Mouse (Mus musculus) forebrain, embryonic 15.5 days (tissue): Measurements from ENCODE around the gene Dmrtc2. TPM values are rescaled to one million over a fixed set of nuclear protein-coding genes. Genes with fewer than 3 reads are reported as not detected.
"Not testable (repeated sequence)": the region's sequence is repeated elsewhere in the genome, so short reads cannot be mapped to it uniquely, and the experiment has no call there.

Experiments
- ATAC-seq: fragments of 200-750 bp; cut with Nextera tagmentation; replicated peaks from 2 replicates; pipeline ENCODE4 v1.8.0; 2017; ENCODE audit warnings: mild to moderate bottlenecking, moderate TSS enrichment, moderate library complexity
- H3K27ac ChIP-seq: fragments of 300-500 bp; sonication (generic); replicated peaks from 2 replicates; pipeline ENCODE4 v1.5.1; 2015; ENCODE audit warnings: mild to moderate bottlenecking, inconsistent platforms
- H3K27me3 ChIP-seq: fragments of 300-500 bp; sonication (generic); 2 replicates; pipeline ENCODE4 v1.6.1; 2015; ENCODE audit warnings: inconsistent platforms
- H3K36me3 ChIP-seq: fragments of 300-500 bp; sonication (generic); 2 replicates; pipeline ENCODE4 v1.6.1; 2015; ENCODE audit warnings: mild to moderate bottlenecking, inconsistent platforms
- H3K4me1 ChIP-seq: fragments of 300-500 bp; sonication (generic); 2 replicates; pipeline ENCODE4 v1.6.1; 2015; ENCODE audit warnings: inconsistent platforms
- H3K4me2 ChIP-seq: fragments of 300-500 bp; sonication (generic); replicated peaks from 2 replicates; pipeline ENCODE4 v1.6.1; 2015; ENCODE audit warnings: mild to moderate bottlenecking, inconsistent platforms
- H3K4me3 ChIP-seq: fragments of 300-500 bp; sonication (generic); 2 replicates; pipeline ENCODE4 v1.5.1; 2015; ENCODE audit warnings: mild to moderate bottlenecking, inconsistent platforms
- H3K9ac ChIP-seq: fragments of 300-500 bp; sonication (generic); replicated peaks from 2 replicates; pipeline ENCODE4 v1.6.1; 2015; ENCODE audit warnings: mild to moderate bottlenecking, inconsistent platforms
- H3K9me3 ChIP-seq: fragments of 300-500 bp; sonication (generic); 2 replicates; pipeline ENCODE4 v1.6.1; 2016; ENCODE audit warnings: inconsistent platforms
- WGBS: fragments of 180-500 bp; shearing (Covaris S2); methylation state at CpG from one replicate; pipeline ENCODE4 v1.1.7; 2015; ENCODE audit warnings: mixed read lengths; 5-methylcytosine and 5-hydroxymethylcytosine counted together
- polyA plus RNA-seq: library from polyadenylated mRNA; unstranded; fragments of >200 nt; fragmentation: Nextera tagmentation; extraction: Ambion mirVana; gene quantifications from 2 replicates; pipeline ENCODE4 v1.2.1, GENCODE M21; 2015

Gene Dmrtc2
- polyA plus RNA-seq: not detected in 2 replicates

- no peak for ATAC-seq
- no peak within 1 kb of the TSS for H3K4me3 ChIP-seq
- H3K36me3 ChIP-seq: no peaks in the 10 kb centered on the region
- H3K4me2 ChIP-seq: no peak within 1 kb of the TSS; the same call in 1 of the 2 replicates
- H3K27ac ChIP-seq: no peak within 1 kb of the TSS
- no peaks in the 10 kb centered on the region for H3K27me3 ChIP-seq
- 59% methylated on average over 41 of the region's 41 CpGs for WGBS
- peaks cover 8% of the 10 kb centered on the region for H3K4me1 ChIP-seq
- no peaks in the 10 kb centered on the region for H3K9me3 ChIP-seq
- H3K9ac ChIP-seq: no peak within 1 kb of the TSS
Measured at GRCm38 (mm10) chr7:24869532-24870165, at the start of gene Dmrtc2, which contains the start of gene Lypd4. Gene Dmrtc2 (plus strand): TSS chr7:24870057. Gene Lypd4 (minus strand): TSS chr7:24869941.

GRCm38 (mm10) chr7:24824452-24824851 lies 45.4 kb upstream of the Dmrtc2 start:
- H3K4me2 ChIP-seq: no peak overlapping the region
- no peaks in the 10 kb centered on the region for H3K9me3 ChIP-seq
- no peak for ATAC-seq
- H3K27me3 ChIP-seq: no peaks in the 10 kb centered on the region
- H3K4me3 ChIP-seq: no peak overlapping the region
- 78% methylated on average over 7 of the region's 7 CpGs for WGBS
- H3K36me3 ChIP-seq: no peaks in the 10 kb centered on the region
- no peak overlapping the region for H3K9ac ChIP-seq
- no peak overlapping the region for H3K27ac ChIP-seq
- H3K4me1 ChIP-seq: no peaks in the 10 kb centered on the region

- Histone ChIP-seq H3K4me3 (no peak overlapping the region), H3K4me1 (no peaks in the 10 kb centered on the region), H3K4me2 (no peak overlapping the region), H3K9ac (no peak overlapping the region), H3K9me3 (no peaks in the 10 kb centered on the region), H3K36me3 (no peaks in the 10 kb centered on the region), H3K27me3 (no peaks in the 10 kb centered on the region), H3K27ac (no peak overlapping the region)
- no peak for ATAC-seq
- 94% methylated on average over 4 of the region's 4 CpGs for WGBS
Measured at GRCm38 (mm10) chr7:24827181-24827580, 42.7 kb upstream of the Dmrtc2 start.

GRCm38 (mm10) chr7:24838732-24839409 lies 31.0 kb upstream of the Dmrtc2 start:
- H3K4me3 ChIP-seq, H3K27ac ChIP-seq, H3K4me2 ChIP-seq, H3K9me3 ChIP-seq, H3K9ac ChIP-seq, ATAC-seq, H3K4me1 ChIP-seq, H3K27me3 ChIP-seq, H3K36me3 ChIP-seq: not testable (repeated sequence)
- WGBS: 76% methylated on average over 12 of the region's 13 CpGs

GRCm38 (mm10) chr7:24839410-24839808 lies 30.4 kb upstream of the Dmrtc2 start:
- 88% methylated on average over 8 of the region's 8 CpGs for WGBS
- H3K9me3 ChIP-seq: no peaks in the 10 kb centered on the region
- no peak overlapping the region for H3K9ac ChIP-seq
- H3K36me3 ChIP-seq: no peaks in the 10 kb centered on the region
- no peak overlapping the region for H3K4me3 ChIP-seq
- H3K27ac ChIP-seq: no peak overlapping the region
- no peak for ATAC-seq
- no peaks in the 10 kb centered on the region for H3K4me1 ChIP-seq
- no peak overlapping the region for H3K4me2 ChIP-seq
- H3K27me3 ChIP-seq: no peaks in the 10 kb centered on the region

- WGBS: 58% methylated on average over 3 of the region's 3 CpGs
- Histone ChIP-seq H3K4me2 (no peak overlapping the region), H3K9ac (no peak overlapping the region), H3K36me3 (no peaks in the 10 kb centered on the region), H3K9me3 (no peaks in the 10 kb centered on the region), H3K27ac (no peak overlapping the region), H3K4me3 (no peak overlapping the region), H3K27me3 (no peaks in the 10 kb centered on the region), H3K4me1 (no peaks in the 10 kb centered on the region)
- no peak for ATAC-seq
Measured at GRCm38 (mm10) chr7:24840331-24840730, 29.5 kb upstream of the Dmrtc2 start.

GRCm38 (mm10) chr7:24841009-24841408 lies 28.8 kb upstream of the Dmrtc2 start:
- H3K27ac ChIP-seq: no peak overlapping the region
- H3K4me2 ChIP-seq: no peak overlapping the region
- no peak overlapping the region for H3K9ac ChIP-seq
- H3K9me3 ChIP-seq: no peaks in the 10 kb centered on the region
- no peak for ATAC-seq
- H3K36me3 ChIP-seq: no peaks in the 10 kb centered on the region
- peaks cover 4% of the 10 kb centered on the region for H3K4me1 ChIP-seq
- H3K27me3 ChIP-seq: no peaks in the 10 kb centered on the region
- whole genome bisulfite sequencing: 70% methylated on average over 4 of the region's 4 CpGs
- no peak overlapping the region for H3K4me3 ChIP-seq

GRCm38 (mm10) chr7:24844144-24844543 lies 25.7 kb upstream of the Dmrtc2 start:
- Histone ChIP-seq H3K4me3 (no peak overlapping the region), H3K4me2 (no peak overlapping the region), H3K4me1 (peaks cover 4% of the 10 kb centered on the region), H3K27me3 (no peaks in the 10 kb centered on the region), H3K27ac (no peak overlapping the region), H3K9me3 (no peaks in the 10 kb centered on the region), H3K9ac (no peak overlapping the region), H3K36me3 (no peaks in the 10 kb centered on the region)
- ATAC-seq: no peak
- 44% methylated on average over 5 of the region's 5 CpGs for WGBS

- ATAC-seq: no peak
- Histone ChIP-seq H3K9me3 (no peaks in the 10 kb centered on the region), H3K4me1 (peaks cover 4% of the 10 kb centered on the region), H3K9ac (no peak overlapping the region), H3K27ac (no peak overlapping the region), H3K4me2 (no peak overlapping the region), H3K4me3 (no peak overlapping the region), H3K27me3 (no peaks in the 10 kb centered on the region), H3K36me3 (no peaks in the 10 kb centered on the region)
- 86% methylated on average over 9 of the region's 9 CpGs for WGBS
Measured at GRCm38 (mm10) chr7:24845181-24845580, 24.7 kb upstream of the Dmrtc2 start.

- Histone ChIP-seq H3K4me3 (no peak overlapping the region), H3K4me1 (peaks cover 4% of the 10 kb centered on the region), H3K27me3 (no peaks in the 10 kb centered on the region), H3K4me2 (no peak overlapping the region), H3K9me3 (no peaks in the 10 kb centered on the region), H3K36me3 (no peaks in the 10 kb centered on the region), H3K27ac (peak overlapping the region; percentile 50; the same call in 1 of the 2 replicates), H3K9ac (no peak overlapping the region)
- 2% methylated on average over 6 of the region's 6 CpGs for WGBS
- peak; percentile 43; the same call in 1 of the 2 replicates for ATAC-seq
Measured at GRCm38 (mm10) chr7:24845713-24846112, 24.1 kb upstream of the Dmrtc2 start.

GRCm38 (mm10) chr7:24846576-24846975 lies 23.3 kb upstream of the Dmrtc2 start:
- H3K36me3 ChIP-seq, ATAC-seq, H3K9me3 ChIP-seq, H3K9ac ChIP-seq, H3K4me3 ChIP-seq, H3K27ac ChIP-seq, H3K27me3 ChIP-seq, H3K4me2 ChIP-seq, H3K4me1 ChIP-seq: not testable (repeated sequence)
- 23% methylated on average over 2 of the region's 2 CpGs for WGBS

GRCm38 (mm10) chr7:24850162-24850561 lies 19.7 kb upstream of the Dmrtc2 start:
- Histone ChIP-seq H3K4me1 (peaks cover 4% of the 10 kb centered on the region), H3K4me2 (no peak overlapping the region), H3K9ac (no peak overlapping the region), H3K36me3 (no peaks in the 10 kb centered on the region), H3K27ac (no peak overlapping the region), H3K9me3 (no peaks in the 10 kb centered on the region), H3K4me3 (no peak overlapping the region), H3K27me3 (no peaks in the 10 kb centered on the region)
- WGBS: 37% methylated on average over 5 of the region's 5 CpGs
- ATAC-seq: no peak
